Mouse (Mus musculus): ENCODE measurements around the gene Casq2. TPM values are rescaled to one million over a fixed set of nuclear protein-coding genes. Genes with fewer than 3 reads are reported as not detected.
"Not testable (repeated sequence)": the region's sequence is repeated elsewhere in the genome, so short reads cannot be mapped to it uniquely, and the experiment has no call there.

The Casq2 gene
- total RNA-seq, 2 experiments from 2014 or later, result 579 to 657 TPM

DNA sequence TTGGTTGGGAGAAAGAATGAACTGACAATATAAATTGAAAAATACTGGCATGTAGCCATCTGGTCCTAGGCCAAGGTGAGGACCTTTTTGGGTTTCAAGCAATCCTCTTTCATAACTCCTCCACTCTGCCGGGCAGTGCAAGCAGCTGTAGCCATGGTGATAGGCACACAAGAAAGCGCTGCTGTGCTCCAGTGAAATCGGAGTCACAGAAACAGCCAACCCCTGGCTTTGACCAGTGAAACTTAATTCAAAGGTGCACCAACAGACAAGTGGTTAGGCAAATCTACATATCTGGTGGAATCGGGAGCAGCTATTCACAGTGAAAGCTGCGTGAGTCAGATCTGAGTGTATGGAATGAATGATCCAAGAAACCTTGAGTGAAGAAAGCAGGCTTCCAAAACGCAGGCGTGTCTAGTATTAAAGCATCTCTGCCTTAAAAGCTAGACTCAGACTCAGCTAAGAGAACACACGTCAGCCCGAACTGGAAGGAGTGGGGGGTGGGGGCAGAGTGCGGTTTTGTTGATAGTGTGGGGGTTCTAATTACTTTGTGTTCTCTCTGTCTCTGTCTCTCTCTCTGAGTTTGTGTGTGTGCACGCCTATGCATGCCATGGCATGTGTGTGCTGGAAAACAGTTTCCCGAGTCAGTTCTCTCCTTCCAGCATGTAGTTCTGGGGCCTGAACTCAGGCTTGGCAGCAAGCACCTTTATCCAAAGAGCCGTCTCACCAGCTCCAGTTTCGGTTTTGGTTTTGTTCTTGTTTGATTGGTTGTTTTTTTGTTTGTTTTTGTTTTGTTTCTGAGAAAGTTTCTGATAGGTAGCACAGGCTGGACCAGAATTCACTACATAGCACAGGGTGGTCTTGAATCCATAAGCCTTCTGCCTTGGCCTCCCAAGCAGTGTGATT is 73.5 kb downstream of the Casq2 start:
- no peak for DNase-seq (ENCODE audit: low spot score in 2 of 2)

- not testable (repeated sequence) for DNase-seq (ENCODE audit: low spot score in 2 of 2)
Observed at GRCm38 (mm10) chr3:102163861-102164260, 77.6 kb downstream of the Casq2 start.

GRCm38 (mm10) chr3:102164911-102165310 is 78.7 kb downstream of the Casq2 start:
- DNase-seq (ENCODE audit: low spot score in 2 of 2), result no peak

GRCm38 (mm10) chr3:102165536-102166286 is 79.5 kb downstream of the Casq2 start:
- DNase-seq (ENCODE audit: low spot score in 2 of 2), result no peak

DNA sequence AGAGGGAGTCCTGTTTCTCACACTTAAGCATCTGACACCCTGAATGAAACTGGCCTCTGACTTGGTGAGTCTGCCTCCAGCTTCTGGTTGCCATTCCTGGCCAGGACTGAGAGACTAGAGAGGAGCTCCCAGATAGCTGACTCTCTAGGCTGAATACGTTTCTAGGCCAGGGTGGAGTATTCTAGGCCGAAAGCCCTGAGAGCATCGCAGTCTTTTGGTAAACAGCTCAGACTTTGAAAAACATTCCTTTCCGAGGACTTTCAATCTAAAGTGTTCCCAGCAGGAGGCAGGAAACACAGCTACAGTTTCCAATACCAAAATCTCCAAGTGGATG is 80.0 kb downstream of the Casq2 start:
- no peak for DNase-seq (ENCODE audit: low spot score in 2 of 2)

DNA sequence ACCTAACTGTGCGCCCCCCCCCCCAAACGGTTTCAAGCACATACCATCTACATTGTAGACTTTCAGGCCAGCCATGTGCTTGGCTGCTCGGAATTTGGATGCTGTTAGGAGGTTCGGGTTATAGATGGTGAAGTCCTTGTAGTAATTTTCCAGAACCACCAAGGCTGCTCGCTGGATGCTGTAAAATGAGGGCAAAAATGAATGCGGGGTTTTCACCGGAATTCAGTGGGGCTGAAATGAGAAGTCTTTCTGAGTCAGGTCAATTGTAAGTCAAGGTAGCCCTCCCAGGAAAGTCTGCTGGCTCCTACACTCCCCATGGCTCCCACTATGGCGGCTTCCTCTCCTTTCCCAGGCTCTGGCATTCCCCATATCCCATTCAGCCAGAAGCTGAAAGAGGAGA is 80.6 kb downstream of the Casq2 start:
- no peak for DNase-seq (ENCODE audit: low spot score in 2 of 2)

DNA sequence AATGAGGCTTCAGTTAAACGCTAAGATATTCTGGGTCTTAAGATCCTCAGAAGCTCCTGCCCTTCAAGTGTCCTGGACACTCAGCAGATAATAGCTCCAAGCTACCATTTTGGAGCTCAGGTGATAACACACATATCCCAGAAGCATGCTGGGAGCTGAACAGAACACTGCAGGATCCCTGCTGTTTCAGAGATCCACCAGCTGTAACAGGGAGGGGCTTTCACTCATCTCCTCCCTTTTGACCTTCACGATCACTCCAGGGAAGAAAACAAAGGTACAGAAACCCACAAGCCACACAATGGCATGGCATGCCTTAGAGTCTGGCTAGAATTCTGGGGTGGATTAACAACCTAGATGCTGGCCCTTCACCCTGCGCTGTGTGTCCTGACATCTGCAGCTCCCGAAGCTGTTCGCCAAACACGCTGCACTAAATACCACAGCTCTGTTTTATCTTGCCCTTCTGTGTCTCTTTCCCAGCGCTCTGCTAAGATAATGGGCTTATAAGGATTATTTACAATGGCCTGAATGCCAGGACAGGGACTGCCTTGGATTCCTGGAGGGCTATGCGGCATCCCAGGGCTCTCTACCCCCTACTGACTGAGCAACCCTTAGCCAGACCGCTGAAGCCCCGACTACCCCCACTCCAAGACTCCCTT is 81.5 kb downstream of the Casq2 start:
- no peak for DNase-seq (ENCODE audit: low spot score in 2 of 2)

GRCm38 (mm10) chr3:102169197-102169905 is 83.1 kb downstream of the Casq2 start:
- peak; percentile 92 to 93 for DNase-seq (ENCODE audit: low spot score in 2 of 2)

DNA sequence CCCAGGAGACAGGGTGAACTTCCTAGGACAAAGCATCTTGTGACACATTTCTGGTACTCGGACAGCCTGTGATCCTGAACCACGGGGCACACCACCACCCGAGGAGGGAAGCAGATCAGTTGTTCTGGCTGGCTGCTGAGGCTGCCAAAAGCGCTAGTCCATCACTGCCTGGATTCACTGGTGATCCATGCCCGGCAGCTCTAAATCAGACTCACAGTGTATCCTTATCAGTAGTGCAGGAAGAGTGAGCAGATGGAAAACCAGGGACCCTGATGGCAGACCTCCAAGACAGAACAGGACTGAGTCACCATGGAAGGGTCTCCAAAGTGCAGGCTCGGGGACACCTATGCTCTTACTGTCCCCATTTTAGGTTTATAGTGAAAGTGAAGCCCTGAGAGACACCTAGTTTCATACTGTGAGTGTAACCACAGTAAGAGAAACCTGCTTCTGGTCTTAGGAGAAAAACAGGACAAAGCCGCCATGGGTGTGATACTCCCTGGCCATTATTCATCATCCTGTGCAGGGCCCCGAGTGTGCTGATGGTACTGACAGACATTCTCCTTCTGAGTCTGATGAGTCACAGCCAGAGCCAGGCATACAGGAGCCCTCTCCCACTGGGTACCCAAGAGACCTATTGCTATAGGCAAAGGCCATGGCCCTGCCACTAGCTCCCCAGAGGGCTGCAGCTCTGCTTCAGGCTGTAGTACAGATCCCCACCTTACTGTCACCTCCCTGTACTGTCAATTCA is 88.1 kb downstream of the Casq2 start:
- DNase-seq (ENCODE audit: low spot score in 2 of 2), result no peak

- DNase-seq (ENCODE audit: low spot score in 2 of 2), result no peak
Observed at GRCm38 (mm10) chr3:102175701-102176100, 89.5 kb downstream of the Casq2 start.

GRCm38 (mm10) chr3:102176116-102176515 is 89.9 kb downstream of the Casq2 start:
- DNase-seq (ENCODE audit: low spot score in 2 of 2), result no peak

- no peak for DNase-seq (ENCODE audit: low spot score in 2 of 2)
Observed at GRCm38 (mm10) chr3:102177837-102178615, 91.8 kb downstream of the Casq2 start.

- no peak for DNase-seq (ENCODE audit: low spot score in 2 of 2)
Observed at GRCm38 (mm10) chr3:102179869-102180268, 93.7 kb downstream of the Casq2 start.

- no peak for DNase-seq (ENCODE audit: low spot score in 2 of 2)
Observed at GRCm38 (mm10) chr3:102180746-102181145, 94.5 kb downstream of the Casq2 start.

DNA sequence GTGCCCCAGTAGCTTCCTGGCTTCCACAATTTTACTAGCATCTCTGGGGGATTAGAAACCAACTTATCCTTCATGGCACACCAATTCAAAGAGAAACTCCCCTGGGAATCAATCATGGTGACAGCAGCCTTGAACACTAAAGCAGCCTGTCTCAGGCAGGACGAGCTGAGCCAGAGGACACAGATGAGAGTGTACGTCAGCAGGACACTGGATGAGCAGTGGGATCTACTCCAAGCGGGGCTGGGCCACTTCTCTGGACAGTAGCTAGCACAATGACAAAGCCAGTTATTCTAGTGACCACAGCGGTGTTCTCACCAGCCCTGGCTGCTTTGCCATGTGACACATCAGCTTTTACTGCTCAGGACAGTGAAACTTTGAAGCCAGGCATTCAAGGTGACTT is 95.0 kb downstream of the Casq2 start:
- DNase-seq (ENCODE audit: low spot score in 2 of 2), result no peak

DNA sequence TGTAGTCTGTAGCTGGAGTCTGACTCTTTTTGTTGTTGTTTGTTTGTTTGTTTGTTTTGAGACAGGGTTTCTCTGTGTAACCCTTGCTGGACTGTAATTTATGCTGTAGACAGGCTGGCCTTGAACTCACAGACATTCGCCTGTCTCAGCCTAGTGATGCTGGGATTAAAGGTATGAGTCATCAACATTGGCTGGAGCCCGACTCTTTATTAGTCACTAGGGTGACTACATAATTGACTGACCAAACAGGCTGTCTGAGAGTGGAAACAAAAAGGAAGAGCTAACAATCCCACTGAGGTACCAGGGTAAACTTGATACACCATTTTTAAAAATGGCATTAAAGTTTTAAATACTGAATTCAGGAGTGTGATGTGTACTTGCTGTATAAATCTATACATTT is 96.4 kb downstream of the Casq2 start:
- no peak for DNase-seq (ENCODE audit: low spot score in 2 of 2)

DNA sequence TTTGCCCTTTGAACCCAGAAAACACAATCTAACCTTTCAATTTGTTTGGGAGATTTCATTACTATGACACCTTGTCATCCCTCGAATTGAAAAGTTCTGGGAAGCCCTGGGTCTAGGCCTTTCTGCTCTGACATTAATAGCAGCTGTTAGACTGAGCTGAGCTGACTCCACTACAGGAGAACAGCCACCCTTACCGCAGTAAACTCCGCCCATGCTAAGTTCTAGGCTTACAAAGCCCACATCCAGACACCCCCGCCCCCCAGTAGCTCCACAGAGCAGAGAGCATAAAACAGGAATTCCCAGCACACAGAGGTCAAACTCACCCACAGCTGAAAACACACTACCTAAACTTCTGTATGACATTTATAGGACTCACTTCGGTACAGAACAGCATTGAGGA is 98.5 kb downstream of the Casq2 start:
- no peak for DNase-seq (ENCODE audit: low spot score in 2 of 2)

GRCm38 (mm10) chr3:102187401-102187800 is 101.2 kb downstream of the Casq2 start:
- DNase-seq (ENCODE audit: low spot score in 2 of 2), result no peak

DNA sequence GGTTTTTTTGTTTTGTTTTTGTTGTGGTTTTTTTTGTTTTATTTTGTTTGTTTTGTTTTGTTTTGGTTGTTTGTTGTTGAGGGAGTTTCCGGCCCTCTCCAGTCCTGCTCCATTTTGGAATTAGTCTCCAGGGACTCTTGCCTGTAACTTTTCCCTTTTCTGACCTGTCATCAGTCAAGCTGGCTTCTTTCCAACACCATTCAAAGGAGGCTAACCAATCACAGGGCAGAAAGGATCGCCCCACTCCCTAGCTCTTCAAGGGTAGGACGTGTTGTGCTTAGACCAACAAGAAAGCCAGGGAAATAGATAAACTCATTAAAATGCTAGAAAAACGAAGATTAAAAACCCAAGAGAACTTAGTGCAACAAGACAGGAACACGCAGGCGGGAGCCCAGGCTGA is 102.8 kb downstream of the Casq2 start:
- DNase-seq (ENCODE audit: low spot score in 2 of 2), result no peak

GRCm38 (mm10) chr3:102190015-102190414 is 103.8 kb downstream of the Casq2 start:
- DNase-seq (ENCODE audit: low spot score in 2 of 2), result no peak
